Mouse (Mus musculus): Measurements from ENCODE around the gene Mllt6.

- TF ChIP-seq CTCF (IDR thresholded peaks at IDR 0.05; ENCODE audit: control insufficient read depth, insufficient read depth, insufficient replicate concordance, low read depth, low read length) (no peak), POLR2A (IDR thresholded peaks at IDR 0.05; ENCODE audit: control insufficient read depth, low read depth, low read length) (no peak)
Measured at GRCm38 (mm10) chr11:97728730-97729129, 65.5 kb downstream of the Mllt6 start.

All from testis, adult 2 months (tissue).